Mouse (Mus musculus): ENCODE data around the gene Gm5426. TPM values are rescaled to one million over a fixed set of nuclear protein-coding genes. Genes with fewer than 3 reads are reported as not detected.

Gm5426 gene
- polyA plus RNA-seq, 1 experiment from 2014 or later: not detected

- no peak overlapping the region for H3K27ac ChIP-seq (ENCODE audit: low read depth, low read length)
- H3K4me3 ChIP-seq (ENCODE audit: low read depth, low read length): no peak overlapping the region
- no peaks in the 10 kb centered on the region for H3K9me3 ChIP-seq (ENCODE audit: control insufficient read depth, low read length)
- no peaks in the 10 kb centered on the region for H3K27me3 ChIP-seq (ENCODE audit: control insufficient read depth, insufficient read depth, low read length)
- 93% methylated on average over 6 of the region's 6 CpGs for WGBS
- DNase-seq (ENCODE audit: low spot score) (no peak), ATAC-seq (ENCODE audit: low FRiP score) (no peak)
- no peaks in the 10 kb centered on the region for H3K4me1 ChIP-seq (replicated peaks; ENCODE audit: control insufficient read depth, insufficient read depth, low read length)
- H3K36me3 ChIP-seq (ENCODE audit: control insufficient read depth, insufficient read depth, low read length): no peaks in the 10 kb centered on the region
- no peak overlapping the region for H3K9ac ChIP-seq (ENCODE audit: low read depth, low read length)
- H3K4me2 ChIP-seq (replicated peaks; ENCODE audit: low read depth, low read length): no peak overlapping the region
These were observed 40.5 kb downstream of the Gm5426 start for GRCm38 (mm10) chr10:96176916-96177315.

DNA sequence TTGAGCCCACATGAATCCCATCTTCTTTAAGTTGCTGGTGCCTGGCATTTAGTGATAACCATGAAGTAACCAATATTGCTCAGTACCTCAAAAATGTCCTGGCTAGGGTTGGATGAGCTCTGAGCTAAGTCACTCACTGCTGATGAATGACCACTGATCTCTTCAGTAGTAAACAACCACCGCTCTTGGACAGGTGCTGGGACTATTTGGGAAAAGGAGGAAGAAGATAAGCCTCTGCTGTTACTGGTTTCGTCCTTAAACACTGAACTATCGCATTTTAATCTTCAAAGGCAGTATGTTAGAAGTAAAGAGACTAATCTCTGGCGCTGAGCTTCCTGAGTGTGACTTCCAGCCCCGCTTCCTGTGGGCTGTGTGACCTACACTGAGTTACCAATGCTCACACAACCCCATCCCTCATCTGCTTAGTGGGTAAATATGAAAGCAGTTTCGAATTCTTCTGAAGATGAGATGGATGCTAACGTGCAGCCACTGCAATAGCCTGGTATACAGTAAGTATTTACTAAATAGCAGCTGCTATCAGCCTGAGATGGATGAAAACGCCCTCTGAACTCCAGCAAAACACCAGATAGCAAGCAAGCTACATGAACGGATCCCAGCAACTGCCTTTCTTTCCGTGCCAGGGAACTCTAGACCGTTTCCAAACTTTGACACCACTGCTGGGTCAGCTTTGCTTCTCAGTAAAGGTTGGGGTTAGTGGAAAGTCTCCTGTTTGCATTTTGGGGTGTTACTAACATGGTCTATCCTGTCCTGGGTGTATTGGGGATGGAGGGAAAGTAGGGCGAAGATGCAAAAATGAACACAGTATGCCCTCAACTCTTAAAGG, 44.4 kb downstream of the Gm5426 start:
- Histone ChIP-seq H3K4me2 (replicated peaks; ENCODE audit: low read depth, low read length) (no peak overlapping the region), H3K4me1 (replicated peaks; ENCODE audit: control insufficient read depth, insufficient read depth, low read length) (no peaks in the 10 kb centered on the region), H3K9me3 (ENCODE audit: control insufficient read depth, low read length) (no peaks in the 10 kb centered on the region), H3K4me3 (ENCODE audit: low read depth, low read length) (no peak overlapping the region), H3K36me3 (ENCODE audit: control insufficient read depth, insufficient read depth, low read length) (no peaks in the 10 kb centered on the region), H3K27me3 (ENCODE audit: control insufficient read depth, insufficient read depth, low read length) (no peaks in the 10 kb centered on the region), H3K27ac (ENCODE audit: low read depth, low read length) (no peak overlapping the region), H3K9ac (ENCODE audit: low read depth, low read length) (no peak overlapping the region)
- no peak for ATAC-seq (ENCODE audit: low FRiP score)
- no peak for DNase-seq (ENCODE audit: low spot score)
- WGBS: 87% methylated on average over 12 of the region's 12 CpGs

- H3K27me3 ChIP-seq (ENCODE audit: control insufficient read depth, insufficient read depth, low read length): no peaks in the 10 kb centered on the region
- no peak overlapping the region for H3K4me2 ChIP-seq (replicated peaks; ENCODE audit: low read depth, low read length)
- DNase-seq (ENCODE audit: low spot score): no peak
- H3K4me3 ChIP-seq (ENCODE audit: low read depth, low read length): no peak overlapping the region
- H3K27ac ChIP-seq (ENCODE audit: low read depth, low read length): no peak overlapping the region
- H3K36me3 ChIP-seq (ENCODE audit: control insufficient read depth, insufficient read depth, low read length): no peaks in the 10 kb centered on the region
- H3K9me3 ChIP-seq (ENCODE audit: control insufficient read depth, low read length): no peaks in the 10 kb centered on the region
- H3K4me1 ChIP-seq (replicated peaks; ENCODE audit: control insufficient read depth, insufficient read depth, low read length): no peaks in the 10 kb centered on the region
- no peak for ATAC-seq (ENCODE audit: low FRiP score)
- WGBS: 76% methylated on average over 5 of the region's 5 CpGs
- H3K9ac ChIP-seq (ENCODE audit: low read depth, low read length): no peak overlapping the region
These were observed 45.0 kb downstream of the Gm5426 start for GRCm38 (mm10) chr10:96181398-96181790.

DNA sequence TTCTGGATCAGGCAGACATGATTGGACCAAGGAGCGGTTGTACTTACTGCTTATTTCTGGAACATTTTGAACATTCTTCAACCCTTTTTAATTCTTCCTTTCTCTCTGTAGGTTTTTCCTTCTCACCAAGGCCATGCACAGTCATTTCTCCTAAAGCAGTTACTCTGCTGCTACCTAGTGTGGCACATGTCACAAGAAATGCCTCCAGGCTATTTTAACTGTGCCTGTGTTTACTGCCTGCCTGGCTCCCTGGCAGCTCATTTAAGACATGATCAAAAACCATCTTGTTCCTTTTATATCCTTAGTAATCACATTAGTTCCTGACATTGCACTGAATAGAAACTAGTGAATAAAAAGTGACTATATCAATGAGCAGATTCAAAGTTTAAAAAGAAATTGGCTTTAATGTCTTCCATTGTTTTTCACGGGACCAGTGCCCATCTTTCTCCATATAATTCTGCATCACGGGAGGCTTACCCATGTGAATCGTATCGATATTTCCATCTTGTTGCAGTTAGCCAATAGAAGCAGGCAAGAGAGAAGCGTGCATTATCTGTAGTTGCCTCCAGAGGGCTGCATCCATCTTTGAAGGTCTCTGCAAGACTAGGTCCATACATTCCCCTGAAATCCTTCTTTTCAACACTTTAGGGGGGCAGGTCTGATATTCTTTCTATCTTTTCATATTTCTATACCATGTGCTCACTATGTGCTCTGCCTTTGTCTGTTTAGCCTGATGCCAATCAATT, 45.7 kb downstream of the Gm5426 start:
- ATAC-seq (ENCODE audit: low FRiP score) (no peak), DNase-seq (ENCODE audit: low spot score) (no peak)
- WGBS: 90% methylated on average over 6 of the region's 6 CpGs
- Histone ChIP-seq H3K9me3 (ENCODE audit: control insufficient read depth, low read length) (no peaks in the 10 kb centered on the region), H3K27ac (ENCODE audit: low read depth, low read length) (no peak overlapping the region), H3K36me3 (ENCODE audit: control insufficient read depth, insufficient read depth, low read length) (no peaks in the 10 kb centered on the region), H3K4me1 (replicated peaks; ENCODE audit: control insufficient read depth, insufficient read depth, low read length) (no peaks in the 10 kb centered on the region), H3K4me3 (ENCODE audit: low read depth, low read length) (no peak overlapping the region), H3K27me3 (ENCODE audit: control insufficient read depth, insufficient read depth, low read length) (no peaks in the 10 kb centered on the region), H3K9ac (ENCODE audit: low read depth, low read length) (no peak overlapping the region), H3K4me2 (replicated peaks; ENCODE audit: low read depth, low read length) (no peak overlapping the region)

DNA sequence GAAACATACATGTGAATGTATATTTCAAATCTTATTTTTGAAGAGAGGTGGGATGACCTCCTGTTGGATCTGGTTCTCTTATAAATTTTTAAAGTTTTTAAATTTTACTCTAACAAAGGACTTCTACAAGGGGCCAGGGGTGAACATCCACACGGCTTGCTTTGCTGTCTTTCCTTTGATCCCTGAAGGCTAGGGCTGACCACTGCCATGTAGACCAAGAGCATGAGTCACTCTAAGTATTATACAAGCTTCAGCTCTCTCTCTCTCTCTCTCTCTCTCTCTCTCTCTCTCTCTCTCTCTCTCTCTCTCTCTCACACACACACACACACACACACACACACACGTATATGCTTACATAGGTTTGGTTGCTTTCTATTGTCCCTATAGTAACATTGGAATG, 48.6 kb downstream of the Gm5426 start:
- WGBS: 86% methylated on average over 2 of the region's 2 CpGs
- H3K4me2 ChIP-seq (replicated peaks; ENCODE audit: low read depth, low read length): no peak overlapping the region
- H3K27ac ChIP-seq (ENCODE audit: low read depth, low read length): no peak overlapping the region
- no peaks in the 10 kb centered on the region for H3K27me3 ChIP-seq (ENCODE audit: control insufficient read depth, insufficient read depth, low read length)
- H3K4me1 ChIP-seq (replicated peaks; ENCODE audit: control insufficient read depth, insufficient read depth, low read length): no peaks in the 10 kb centered on the region
- H3K9ac ChIP-seq (ENCODE audit: low read depth, low read length): no peak overlapping the region
- DNase-seq (ENCODE audit: low spot score) (no peak), ATAC-seq (ENCODE audit: low FRiP score) (no peak)
- H3K4me3 ChIP-seq (ENCODE audit: low read depth, low read length): no peak overlapping the region
- H3K9me3 ChIP-seq (ENCODE audit: control insufficient read depth, low read length): no peaks in the 10 kb centered on the region
- no peaks in the 10 kb centered on the region for H3K36me3 ChIP-seq (ENCODE audit: control insufficient read depth, insufficient read depth, low read length)

DNA sequence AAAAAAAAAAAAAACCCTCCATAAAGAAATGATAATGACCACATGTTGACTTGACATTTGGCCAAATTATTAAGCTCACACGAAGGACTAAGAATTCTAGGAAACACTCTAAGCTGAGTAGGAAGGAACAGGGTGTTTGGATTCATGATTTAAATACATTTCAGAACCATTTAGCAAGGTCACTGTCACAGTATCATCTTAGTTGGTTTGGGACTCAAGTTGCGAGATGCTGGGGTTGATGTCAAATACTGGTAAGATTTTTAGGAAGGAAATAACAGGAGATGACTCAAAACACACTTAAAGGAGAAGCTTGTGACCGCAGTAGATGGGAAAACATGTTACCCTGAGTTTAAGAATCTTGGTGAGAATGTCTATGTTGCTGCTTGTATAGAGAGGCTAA, 49.2 kb downstream of the Gm5426 start:
- H3K27ac ChIP-seq (ENCODE audit: low read depth, low read length): no peak overlapping the region
- H3K4me3 ChIP-seq (ENCODE audit: low read depth, low read length): no peak overlapping the region
- WGBS: 86% methylated on average over 3 of the region's 3 CpGs
- H3K4me1 ChIP-seq (replicated peaks; ENCODE audit: control insufficient read depth, insufficient read depth, low read length): no peaks in the 10 kb centered on the region
- no peaks in the 10 kb centered on the region for H3K9me3 ChIP-seq (ENCODE audit: control insufficient read depth, low read length)
- ATAC-seq (ENCODE audit: low FRiP score) (no peak), DNase-seq (ENCODE audit: low spot score) (no peak)
- H3K36me3 ChIP-seq (ENCODE audit: control insufficient read depth, insufficient read depth, low read length): no peaks in the 10 kb centered on the region
- H3K27me3 ChIP-seq (ENCODE audit: control insufficient read depth, insufficient read depth, low read length): no peaks in the 10 kb centered on the region
- H3K4me2 ChIP-seq (replicated peaks; ENCODE audit: low read depth, low read length): no peak overlapping the region
- H3K9ac ChIP-seq (ENCODE audit: low read depth, low read length): no peak overlapping the region

Other genes with a start within 250 kb of the Gm5426 start
- gene Eea1, start 196.0 kb upstream of the Gm5426 start, polyA plus RNA-seq (2014; fragmentation: Nextera tagmentation; extraction: Ambion mirVana): 15.3 and 18.4 TPM in 2 replicates